Mouse (Mus musculus) MEL (cell line): Measurements from ENCODE around the gene Mthfd1l.

Experiments used
- CTCF ChIP-seq, 3 experiments: IDR thresholded peaks in 2 of 3; conservative IDR thresholded peaks in 1 of 3; 2 replicates each; pipeline ENCODE4 v1.5.1; 2011 to 2012; ENCODE audit warnings: low read length in 3 of 3, low read depth in 2 of 3, mild to moderate bottlenecking in 2 of 3, improper control_type of control experiment in 1 of 3, inconsistent platforms in 1 of 3, mixed read lengths in 1 of 3, moderate library complexity in 1 of 3; ENCODE audit not compliant: control insufficient read depth in 1 of 3, insufficient read depth in 1 of 3, poor library complexity in 1 of 3, severe bottlenecking in 1 of 3
- ETS1 ChIP-seq: IDR thresholded peaks from 2 replicates; pipeline ENCODE4 v1.6.1; 2012; ENCODE audit warnings: low read depth, mild to moderate bottlenecking, inconsistent platforms, low read length, improper control_type of control experiment, moderate library complexity
- MEF2A ChIP-seq: IDR thresholded peaks from 2 replicates; pipeline ENCODE4 v1.6.1; 2014; ENCODE audit warnings: low read depth, mild to moderate bottlenecking, inconsistent platforms, low read length, improper control_type of control experiment; ENCODE audit not compliant: poor library complexity, insufficient replicate concordance, severe bottlenecking; ENCODE audit errors: extremely low read depth
- NELFE ChIP-seq: IDR thresholded peaks from 2 replicates; pipeline ENCODE4 v1.6.1; 2011; ENCODE audit warnings: low read depth, low read length, improper control_type of control experiment
- POLR2A ChIP-seq, 2 experiments: IDR thresholded peaks; 2 replicates each; pipeline ENCODE4 v1.6.1; 2011 to 2012; ENCODE audit warnings: low read length in 2 of 2, mild to moderate bottlenecking in 2 of 2, control low read depth in 1 of 2, improper control_type of control experiment in 1 of 2, low read depth in 1 of 2, moderate library complexity in 1 of 2; ENCODE audit not compliant: control insufficient read depth in 1 of 2, insufficient read depth in 1 of 2, poor library complexity in 1 of 2
- TCF12 ChIP-seq: IDR thresholded peaks from 2 replicates; pipeline ENCODE4 v1.6.1; 2014; ENCODE audit warnings: low read depth, mild to moderate bottlenecking, inconsistent platforms, low read length, improper control_type of control experiment, moderate library complexity
- ZKSCAN1 ChIP-seq: IDR thresholded peaks from 2 replicates; pipeline ENCODE4 v1.6.1; 2012; ENCODE audit warnings: low read depth, mild to moderate bottlenecking, inconsistent platforms, low read length, improper control_type of control experiment, moderate library complexity

GRCm38 (mm10) chr10:4100007-4100406 lies 127.1 kb downstream of the Mthfd1l start:
- TF ChIP-seq ZKSCAN1 (no peak), CTCF (IDR thresholded peaks at IDR 0.05 in 2 of 3, conservative IDR thresholded peaks at IDR 0.05 in 1 of 3; ENCODE audit: control insufficient read depth in 1 of 3, insufficient read depth in 1 of 3, low read depth in 2 of 3, low read length in 3 of 3, poor library complexity in 1 of 3, severe bottlenecking in 1 of 3) (no peak), ETS1 (no peak), POLR2A (IDR thresholded peaks at IDR 0.05; ENCODE audit: control insufficient read depth in 1 of 2, insufficient read depth in 1 of 2, low read depth in 1 of 2, low read length in 2 of 2, poor library complexity in 1 of 2) (no peak), TCF12 (no peak), NELFE (no peak), MEF2A (no peak)
